Mouse (Mus musculus): Measurements from ENCODE around the gene Cxcl14.

DNA sequence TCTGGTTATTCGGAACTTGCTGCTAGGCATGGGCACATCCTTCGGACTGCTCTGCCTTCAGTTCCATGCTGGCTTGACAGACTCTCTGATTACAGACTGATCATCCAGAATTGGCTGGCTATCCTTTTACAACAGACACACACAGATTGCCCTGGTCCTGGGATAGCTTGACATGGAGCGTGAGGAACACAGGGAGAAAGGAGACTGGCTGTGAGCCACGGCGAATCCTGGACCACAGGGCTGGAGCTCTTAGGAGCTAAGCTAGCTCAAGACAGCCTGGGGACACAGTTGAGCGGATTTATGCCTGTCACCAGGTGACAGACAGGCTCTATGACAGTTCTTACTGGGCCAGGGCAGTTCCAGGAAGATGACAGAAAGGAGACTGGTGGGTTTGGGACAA, 36.0 kb upstream of the Cxcl14 start:
- TF ChIP-seq CTCF (IDR thresholded peaks at IDR 0.05; ENCODE audit: borderline replicate concordance, insufficient read depth, low read depth, low read length) (no peak), POLR2A (IDR thresholded peaks at IDR 0.05; ENCODE audit: borderline replicate concordance, insufficient read depth, low read length) (no peak)
